Mouse (Mus musculus) kidney, postnatal 0 days (tissue): Measurements from ENCODE around the gene Olfr1329. TPM values are rescaled to one million over a fixed set of nuclear protein-coding genes. Genes with fewer than 3 reads are reported as not detected.
A peak's percentile ranks its signal among the peaks of the same experiment; 100 is the strongest.
"Not testable (repeated sequence)": the region's sequence is repeated elsewhere in the genome, so short reads cannot be mapped to it uniquely, and the experiment has no call there.

Experiments used
- ATAC-seq: fragments of 200-750 bp; cut with Nextera tagmentation; replicated peaks from 2 replicates; pipeline ENCODE4 v1.8.0; 2017; ENCODE audit warnings: low read depth, moderate number of reproducible peaks, moderate TSS enrichment, moderate library complexity; ENCODE audit not compliant: low FRiP score
- DNase-seq: peaks from one replicate; pipeline ENCODE4 v3.0.0-alpha.2; 2016; ENCODE audit warnings: low spot score
- H3K27ac ChIP-seq: fragments of 300-500 bp; sonication (generic); 2 replicates; pipeline ENCODE4 v1.5.1; 2014; ENCODE audit warnings: mild to moderate bottlenecking
- H3K27me3 ChIP-seq: fragments of 300-500 bp; sonication (generic); 2 replicates; pipeline ENCODE4 v1.6.1; 2014; ENCODE audit warnings: low read length, mixed read lengths; ENCODE audit not compliant: insufficient read depth
- H3K36me3 ChIP-seq: fragments of 300-500 bp; sonication (generic); 2 replicates; pipeline ENCODE4 v1.6.1; 2014; ENCODE audit warnings: low read length, mixed read lengths; ENCODE audit not compliant: insufficient read depth
- H3K4me1 ChIP-seq: fragments of 300-500 bp; sonication (generic); replicated peaks from 2 replicates; pipeline ENCODE4 v1.6.1; 2014; ENCODE audit warnings: antibody characterized with exemption, low read length, mixed read lengths; ENCODE audit not compliant: insufficient read depth
- H3K4me2 ChIP-seq: fragments of 300-500 bp; sonication (generic); 2 replicates; pipeline ENCODE4 v1.6.1; 2014; ENCODE audit warnings: mild to moderate bottlenecking, low read length, moderate library complexity, mixed read lengths
- H3K4me3 ChIP-seq: fragments of 300-500 bp; sonication (generic); replicated peaks from 2 replicates; pipeline ENCODE4 v1.5.1; 2014; ENCODE audit warnings: low read depth, low read length
- H3K9ac ChIP-seq: fragments of 300-500 bp; sonication (generic); 2 replicates; pipeline ENCODE4 v1.6.1; 2014; ENCODE audit warnings: low read depth, low read length
- H3K9me3 ChIP-seq: fragments of 300-500 bp; sonication (generic); replicated peaks from 2 replicates; pipeline ENCODE4 v1.6.1; 2016; ENCODE audit warnings: low read length, inconsistent platforms, mixed read lengths
- CTCF ChIP-seq: IDR thresholded peaks from 2 replicates; pipeline ENCODE4 v1.5.1; 2016; ENCODE audit warnings: antibody characterized with exemption, low read depth, mild to moderate bottlenecking, moderate library complexity
- WGBS: fragments of 180-500 bp; shearing (Covaris S2); extraction: QIAGEN DNeasy Blood & Tissue Kit; methylation state at CpG from one replicate; pipeline ENCODE4 v1.1.7; 2014; 5-methylcytosine and 5-hydroxymethylcytosine counted together
- polyA plus RNA-seq: library from polyadenylated mRNA; unstranded; fragments of >200 nt; fragmentation: Nextera tagmentation; extraction: Ambion mirVana; gene quantifications from 2 replicates; pipeline ENCODE4 v1.2.1, GENCODE M21; 2015

Gene Olfr1329
- polyA plus RNA-seq: not detected in 2 replicates

DNA sequence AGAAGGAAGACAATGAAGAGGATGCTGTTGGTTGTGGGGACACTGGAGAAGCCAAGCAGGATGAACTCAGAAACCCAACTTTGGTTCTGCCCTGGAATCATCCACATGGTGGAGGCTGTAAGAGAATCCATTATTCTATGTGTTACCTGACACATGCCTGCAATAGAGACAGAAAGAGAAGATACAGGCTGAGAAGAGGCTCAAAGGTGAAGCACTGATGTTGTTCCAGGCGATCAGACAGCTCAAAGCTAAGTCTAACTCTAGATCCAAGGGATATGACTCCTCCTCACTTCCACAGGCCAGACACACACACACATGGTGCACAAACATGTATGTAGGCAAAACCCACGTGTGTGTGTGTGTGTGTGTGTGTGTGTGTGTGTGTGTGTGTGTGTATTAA lies at the start of gene Olfr1329:
Olfr1329 (minus strand) TSS at position 101 of the 400 bp plus-strand sequence.
- not testable (repeated sequence) for H3K9ac ChIP-seq, H3K27me3 ChIP-seq, DNase-seq, H3K36me3 ChIP-seq, H3K4me1 ChIP-seq, ATAC-seq, H3K27ac ChIP-seq, H3K9me3 ChIP-seq, H3K4me2 ChIP-seq, H3K4me3 ChIP-seq
- WGBS: 65% methylated on average over 2 of the region's 2 CpGs

DNA sequence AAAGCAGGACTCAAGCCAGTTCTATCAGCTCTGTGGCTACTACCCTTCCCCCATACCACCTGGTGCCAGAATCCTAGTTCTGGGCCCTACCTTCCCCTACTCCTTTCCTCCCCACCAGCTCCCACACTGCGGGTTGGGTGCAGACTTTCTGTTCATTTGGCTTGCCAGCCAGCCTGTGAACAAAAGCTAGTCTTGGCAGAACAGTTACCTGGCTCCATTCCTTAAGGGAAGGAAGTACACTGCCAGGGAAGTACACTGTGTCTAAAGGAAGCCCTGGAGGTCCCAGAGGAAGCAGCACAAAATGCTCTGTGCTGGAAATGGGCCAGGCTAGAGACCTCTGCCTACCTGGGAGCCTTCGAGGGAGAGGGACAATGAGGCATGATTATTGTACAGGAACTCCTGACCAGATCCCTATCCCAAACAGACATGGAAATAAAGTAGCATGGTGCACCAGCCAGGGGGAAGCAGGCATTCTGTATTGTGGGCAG lies 43.9 kb upstream of the Olfr1329 start, which contains the start of gene Lao1:
Lao1 (plus strand) TSS at position 438 of the 488 bp plus-strand sequence.
- Histone ChIP-seq H3K36me3 (no peaks in the 10 kb centered on the region), H3K9me3 (no peaks in the 10 kb centered on the region), H3K27ac (no peak within 1 kb of the TSS), H3K4me2 (no peak within 1 kb of the TSS), H3K4me3 (no peak within 1 kb of the TSS), H3K9ac (no peak within 1 kb of the TSS), H3K27me3 (no peaks in the 10 kb centered on the region), H3K4me1 (no peaks in the 10 kb centered on the region)
- WGBS: 73% methylated on average over 2 of the region's 2 CpGs
- ATAC-seq (no peak), DNase-seq (peak; percentile 2)
- no peak for TF ChIP-seq CTCF

GRCm38 (mm10) chr4:118958812-118959211 lies 41.5 kb upstream of the Olfr1329 start:
- H3K4me3 ChIP-seq: no peak overlapping the region
- H3K4me2 ChIP-seq: no peak overlapping the region
- H3K27ac ChIP-seq: no peak overlapping the region
- ATAC-seq (no peak), DNase-seq (no peak)
- H3K4me1 ChIP-seq: no peaks in the 10 kb centered on the region
- H3K36me3 ChIP-seq: no peaks in the 10 kb centered on the region
- H3K9me3 ChIP-seq: no peaks in the 10 kb centered on the region
- H3K9ac ChIP-seq: no peak overlapping the region
- no peaks in the 10 kb centered on the region for H3K27me3 ChIP-seq
- TF ChIP-seq CTCF: no peak
- WGBS: 83% methylated on average over 7 of the region's 7 CpGs

DNA sequence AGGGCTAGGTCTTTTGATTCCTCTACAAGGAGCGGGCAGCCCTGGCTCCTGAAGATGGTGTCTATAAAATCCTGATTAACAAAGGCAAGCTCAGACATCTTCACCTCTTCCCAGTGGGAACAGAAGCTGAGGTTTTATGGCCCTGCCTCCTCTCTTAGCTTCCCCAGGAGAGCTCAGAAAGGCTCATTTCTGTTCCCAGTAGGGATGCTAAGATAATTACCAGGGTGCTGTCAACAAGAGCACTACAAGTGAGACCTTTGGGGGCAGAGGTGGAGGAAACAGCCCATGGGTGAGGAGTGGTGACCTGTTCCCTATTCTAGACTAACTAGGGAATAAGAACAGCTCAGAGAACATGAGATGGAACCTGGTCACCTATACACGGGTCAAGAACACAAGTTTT lies 21.2 kb upstream of the Olfr1329 start, which contains the start of gene Olfr1328:
Olfr1328 (minus strand) TSS at position 101 of the 400 bp plus-strand sequence.
- H3K4me2 ChIP-seq: no peak within 1 kb of the TSS
- no peaks in the 10 kb centered on the region for H3K9me3 ChIP-seq
- no peak for TF ChIP-seq CTCF
- no peak within 1 kb of the TSS for H3K4me3 ChIP-seq
- WGBS: 59% methylated on average over 2 of the region's 2 CpGs
- no peaks in the 10 kb centered on the region for H3K36me3 ChIP-seq
- H3K4me1 ChIP-seq: no peaks in the 10 kb centered on the region
- H3K27me3 ChIP-seq: no peaks in the 10 kb centered on the region
- H3K9ac ChIP-seq: no peak within 1 kb of the TSS
- H3K27ac ChIP-seq: no peak within 1 kb of the TSS
- DNase-seq (no peak), ATAC-seq (no peak)

- not testable (repeated sequence) for ATAC-seq, DNase-seq, H3K27ac ChIP-seq, H3K36me3 ChIP-seq, H3K4me2 ChIP-seq, H3K9ac ChIP-seq, H3K4me1 ChIP-seq, H3K4me3 ChIP-seq, H3K9me3 ChIP-seq, H3K27me3 ChIP-seq
- WGBS: 88% methylated on average over 3 of the region's 3 CpGs
Observed at GRCm38 (mm10) chr4:118931326-118931725, 14.1 kb upstream of the Olfr1329 start.

DNA sequence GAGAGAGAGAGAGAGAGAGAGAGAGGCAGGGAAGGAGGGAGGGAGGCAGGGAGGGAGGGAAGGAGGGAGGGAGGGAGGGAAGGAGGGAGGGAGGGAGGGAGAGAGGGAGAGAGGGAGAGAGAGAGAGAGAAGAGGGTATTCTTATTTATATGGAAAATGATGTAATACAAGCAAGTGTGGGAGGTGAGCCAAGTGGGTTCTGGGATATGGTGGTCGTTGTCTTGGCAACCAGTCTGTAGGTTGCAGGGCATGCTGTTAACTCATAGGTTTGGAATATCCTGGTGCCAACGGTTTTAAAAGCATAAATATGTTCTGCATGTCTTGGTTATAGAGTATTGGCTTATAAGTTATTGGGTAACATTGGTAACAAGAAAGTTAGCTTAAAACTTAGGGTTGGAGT lies 15.3 kb downstream of the Olfr1329 start:
- no peak overlapping the region for H3K9ac ChIP-seq
- no peaks in the 10 kb centered on the region for H3K9me3 ChIP-seq
- no peaks in the 10 kb centered on the region for H3K4me1 ChIP-seq
- no peaks in the 10 kb centered on the region for H3K36me3 ChIP-seq
- WGBS: 67% methylated on average over 2 of the region's 2 CpGs
- no peak overlapping the region for H3K27ac ChIP-seq
- no peak for DNase-seq
- H3K4me2 ChIP-seq: no peak overlapping the region
- no peak for ATAC-seq
- no peak for TF ChIP-seq CTCF
- H3K27me3 ChIP-seq: no peaks in the 10 kb centered on the region
- no peak overlapping the region for H3K4me3 ChIP-seq

GRCm38 (mm10) chr4:118888297-118888696 lies 29.0 kb downstream of the Olfr1329 start, which contains the start of gene Olfr1330:
TSS of gene Olfr1330 (plus strand) at chr4:118888597.
- Histone ChIP-seq H3K27me3 (no peaks in the 10 kb centered on the region), H3K9me3 (no peaks in the 10 kb centered on the region), H3K4me1 (no peaks in the 10 kb centered on the region), H3K36me3 (no peaks in the 10 kb centered on the region), H3K4me3 (no peak within 1 kb of the TSS), H3K27ac (no peak within 1 kb of the TSS), H3K9ac (no peak within 1 kb of the TSS), H3K4me2 (no peak within 1 kb of the TSS)
- WGBS: 75% methylated on average over 1 of the region's 1 CpGs
- no peak for TF ChIP-seq CTCF
- ATAC-seq: no peak
- DNase-seq: no peak
